Mouse (Mus musculus) right cerebral cortex, postnatal 36 days (tissue): ENCODE results near the gene Lmna.

ENCODE experiments used
- DNase-seq, 2 experiments: peaks; one replicate each; pipeline ENCODE4 v3.0.0; 2022; ENCODE audit warnings: low spot score in 2 of 2, mixed read lengths in 1 of 2

Gene Lmna

DNA sequence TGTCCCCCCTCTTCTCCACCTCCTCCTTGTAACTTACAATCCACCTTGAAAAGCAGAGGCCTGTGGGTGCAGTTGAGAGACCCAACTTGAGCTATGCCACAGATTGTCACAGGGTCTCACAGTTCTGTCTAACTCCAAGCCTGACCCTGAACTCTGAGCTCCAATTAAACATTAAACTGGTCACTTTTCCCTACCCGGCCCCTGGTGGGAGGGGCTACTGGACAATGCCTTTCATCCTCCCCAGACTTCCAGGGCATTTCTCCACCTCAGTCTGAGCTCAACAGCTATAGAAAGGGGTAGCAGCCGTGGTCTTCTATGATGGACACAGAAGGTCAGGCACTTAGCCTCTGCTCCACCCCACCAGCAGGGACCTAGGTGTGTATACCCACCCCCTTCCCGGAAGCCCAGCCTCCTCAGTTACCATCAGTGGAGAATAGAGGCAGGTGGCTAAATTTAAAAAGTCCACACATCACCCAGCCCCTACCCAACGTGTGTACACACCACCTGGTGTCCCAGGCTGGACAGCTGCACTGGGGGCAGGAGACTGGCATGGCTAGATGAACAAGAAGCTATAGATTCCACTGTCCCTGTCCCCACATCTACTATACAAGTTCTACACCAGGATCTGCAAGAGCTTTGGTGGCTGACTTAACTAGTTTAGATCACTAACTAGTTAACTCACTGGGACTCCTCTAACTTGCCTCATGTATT is 8.9 kb downstream of the Lmna start:
- no peak for DNase-seq

DNA sequence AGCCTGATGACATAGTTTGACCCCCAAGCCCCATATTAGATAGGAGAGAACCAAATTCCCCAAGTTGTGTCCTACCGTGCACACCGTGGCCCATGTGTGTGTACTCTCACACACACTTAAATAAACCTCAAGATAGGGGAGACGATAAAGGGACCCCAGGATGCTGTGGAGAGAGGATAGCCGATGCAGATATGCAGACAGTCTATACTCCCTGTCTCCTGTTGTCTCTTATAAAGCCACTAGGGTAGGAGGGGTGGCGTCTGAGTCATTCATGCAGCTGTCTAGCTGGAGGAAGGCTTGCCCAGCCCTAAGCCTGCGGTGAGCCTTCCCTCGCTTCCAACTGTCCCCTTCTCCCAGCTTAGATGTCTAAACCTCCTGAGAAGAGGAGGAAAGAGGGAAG is 9.7 kb downstream of the Lmna start:
- DNase-seq: no peak

DNA sequence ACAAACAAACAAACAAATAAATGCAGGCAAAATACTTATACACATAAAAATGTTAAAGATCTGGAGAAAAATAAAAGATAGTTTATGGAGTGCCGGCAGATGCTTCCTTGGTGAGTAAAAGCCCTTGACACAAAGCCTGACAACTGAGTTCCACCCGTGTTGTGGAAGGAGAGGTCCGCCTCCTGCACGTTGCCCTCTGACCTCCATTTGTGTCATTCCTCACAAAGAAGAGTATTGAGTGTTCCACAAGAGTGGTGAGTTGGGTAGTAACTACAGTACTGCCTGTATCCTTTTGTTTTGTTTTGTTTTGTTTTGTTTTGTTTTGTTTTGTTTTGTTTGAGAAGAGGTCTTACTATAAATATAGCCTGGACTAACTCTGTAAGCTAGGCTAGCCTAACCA is 10.2 kb downstream of the Lmna start:
- no peak for DNase-seq

DNA sequence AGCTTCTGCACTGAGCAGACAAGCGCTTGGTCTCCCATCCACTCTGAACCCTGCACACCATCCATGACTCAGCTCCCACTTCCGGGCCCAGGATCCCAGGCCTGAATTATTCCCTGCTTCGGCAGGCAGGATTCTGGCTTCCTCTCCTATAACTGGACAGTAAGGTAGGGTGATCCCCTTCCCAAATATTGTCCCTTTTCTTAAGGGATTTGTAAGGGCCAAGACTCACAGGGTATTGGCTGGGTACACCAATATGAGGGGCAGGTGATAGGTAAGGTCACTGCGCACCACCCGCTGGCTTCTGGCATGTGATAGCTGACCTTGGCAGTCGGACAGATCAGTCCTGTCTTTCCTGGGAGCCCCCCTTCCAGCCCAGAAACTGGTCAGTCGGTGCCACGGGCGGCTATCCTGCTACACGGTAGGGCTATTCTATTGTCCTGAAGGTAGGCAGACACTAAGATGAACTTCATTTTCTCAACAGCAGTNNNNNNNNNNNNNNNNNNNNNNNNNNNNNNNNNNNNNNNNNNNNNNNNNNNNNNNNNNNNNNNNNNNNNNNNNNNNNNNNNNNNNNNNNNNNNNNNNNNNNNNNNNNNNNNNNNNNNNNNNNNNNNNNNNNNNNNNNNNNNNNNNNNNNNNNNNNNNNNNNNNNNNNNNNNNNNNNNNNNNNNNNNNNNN is 13.9 kb downstream of the Lmna start:
- no peak for DNase-seq

DNA sequence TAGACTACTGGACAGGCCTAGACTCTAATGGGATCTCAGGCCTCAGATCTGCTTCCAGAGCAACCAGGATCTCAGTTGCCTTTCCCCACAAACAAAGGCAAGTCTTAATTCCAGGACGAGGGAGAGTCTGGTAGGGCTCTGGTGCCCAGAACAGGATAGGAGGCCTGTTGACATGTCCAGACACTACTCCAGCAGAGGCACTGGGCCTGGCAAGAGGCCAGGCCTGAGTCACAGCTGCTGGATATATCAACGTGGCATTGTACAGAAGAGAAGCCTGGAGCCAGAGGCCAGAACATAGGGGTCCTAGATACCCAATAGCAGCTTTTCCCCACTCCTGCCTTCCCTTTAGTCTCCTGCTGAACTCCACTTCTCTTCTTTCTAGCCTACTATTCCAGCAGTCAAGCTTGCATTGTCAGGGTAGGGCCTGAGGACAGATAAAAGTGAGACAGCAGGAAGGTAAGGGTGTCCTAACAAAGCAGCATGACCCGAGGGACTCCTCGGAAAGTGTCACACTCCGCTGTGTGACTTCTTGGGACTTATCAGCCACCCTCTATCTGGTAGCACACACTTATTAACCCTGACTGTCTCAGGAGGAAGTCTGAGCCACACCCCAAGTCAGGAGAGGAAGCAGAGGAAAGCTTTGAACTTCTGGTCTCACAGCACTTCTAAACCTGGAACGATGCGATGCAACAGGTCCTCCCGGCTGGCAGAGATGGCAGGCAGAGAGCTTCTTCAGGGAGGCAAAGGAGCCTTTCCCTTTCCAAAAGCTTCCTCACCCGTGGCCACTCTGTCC is 14.7 kb downstream of the Lmna start:
- DNase-seq: no peak

DNA sequence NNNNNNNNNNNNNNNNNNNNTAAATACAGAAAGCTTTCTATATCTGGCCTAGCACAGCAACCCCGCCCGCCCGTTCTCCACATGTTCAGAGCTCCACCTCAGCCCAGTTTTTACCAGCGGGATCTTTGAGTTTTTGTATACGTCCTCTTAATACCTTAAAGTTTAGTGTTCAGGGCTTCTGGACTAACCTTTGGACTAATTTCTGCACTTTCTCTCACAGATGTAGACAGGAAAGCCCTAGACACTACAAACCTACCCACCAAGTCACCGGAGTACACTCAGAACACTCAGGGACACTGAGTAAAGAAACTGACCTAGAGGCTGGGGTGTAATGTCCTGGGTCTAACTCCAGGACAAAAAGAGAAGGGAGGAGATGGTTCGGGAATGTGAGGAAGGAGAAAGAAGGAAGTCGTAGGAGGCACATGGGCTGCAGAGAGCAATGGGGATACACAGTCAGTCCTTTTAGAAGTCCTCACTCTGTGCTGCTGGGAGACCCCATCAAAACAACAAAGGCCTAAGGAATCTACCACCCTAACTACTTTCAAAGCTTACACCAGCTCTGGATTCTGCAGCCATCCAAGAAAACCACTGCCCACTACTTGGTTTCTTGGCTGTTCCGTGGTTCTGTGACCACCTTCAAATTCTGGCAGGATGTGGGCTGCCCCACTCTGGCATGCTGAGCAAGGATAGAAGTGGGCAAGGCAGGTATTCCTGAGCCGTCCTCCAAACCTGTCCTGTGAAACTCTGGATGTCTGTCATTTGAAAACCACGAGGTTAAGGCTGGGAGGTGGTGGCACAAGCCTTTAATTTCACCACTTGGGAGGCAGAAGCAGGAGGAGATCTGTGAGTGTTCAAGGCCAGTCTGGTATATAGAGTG is 15.8 kb downstream of the Lmna start:
- no peak for DNase-seq

DNA sequence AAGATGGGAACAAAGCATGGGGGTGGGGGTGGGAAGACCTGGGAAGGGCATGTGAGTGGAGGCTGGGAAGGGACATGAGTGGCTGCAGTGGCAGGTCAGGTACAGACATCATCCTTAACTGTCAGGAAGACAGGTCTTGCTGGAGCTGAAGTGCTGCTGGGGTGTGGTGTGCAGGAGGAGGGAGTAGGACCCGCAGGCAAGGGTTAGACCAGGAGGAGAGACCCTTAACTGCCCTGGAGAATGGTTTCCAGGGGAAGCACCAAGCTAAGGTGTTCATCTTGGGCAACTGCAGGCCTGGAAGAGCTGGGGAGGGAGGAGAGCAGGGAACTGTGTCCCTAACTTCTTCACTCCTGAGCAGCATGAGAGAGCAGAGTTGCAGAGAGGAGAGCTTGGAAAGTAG is 22.4 kb downstream of the Lmna start:
- no peak for DNase-seq

DNA sequence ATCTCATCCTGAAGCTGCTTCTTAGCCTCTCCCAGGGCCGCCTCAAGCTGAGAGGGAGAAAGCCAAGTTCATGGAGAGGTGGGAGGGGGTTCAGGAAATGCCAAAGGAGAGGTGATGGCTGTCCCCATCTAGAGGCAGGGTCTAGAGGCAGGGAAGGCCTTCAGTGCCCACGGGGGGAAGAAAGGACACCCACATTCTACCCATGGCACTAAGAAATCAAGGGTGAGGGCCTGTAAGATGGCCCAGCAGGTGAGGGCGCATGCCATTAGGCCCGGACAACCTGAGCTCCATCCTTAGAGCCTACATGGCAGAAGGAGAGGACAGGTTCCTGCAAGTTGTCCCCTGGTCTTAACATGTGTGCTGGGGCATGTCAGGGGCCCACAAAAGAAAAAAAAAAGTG is 22.9 kb downstream of the Lmna start:
- DNase-seq: no peak

DNA sequence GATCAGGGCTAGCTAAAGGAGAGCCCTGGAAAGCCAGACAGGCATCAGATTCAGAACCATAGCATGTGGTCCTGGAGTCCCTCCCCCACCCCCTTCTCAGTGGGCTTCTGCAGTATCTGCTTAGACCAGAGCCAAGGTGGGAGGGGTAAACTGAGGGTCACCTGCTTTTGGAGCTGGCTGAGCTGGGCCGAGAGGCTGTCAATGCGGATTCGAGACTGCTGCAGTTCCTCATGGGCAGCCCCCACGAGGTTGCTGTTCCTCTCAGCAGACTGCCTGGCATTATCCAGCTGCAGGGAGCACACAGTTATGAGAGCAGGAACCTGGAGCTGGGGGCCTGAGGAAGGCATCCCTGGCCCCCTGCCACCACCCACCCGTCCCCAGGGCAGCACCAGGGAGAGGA is 23.7 kb downstream of the Lmna start:
- no peak for DNase-seq

DNA sequence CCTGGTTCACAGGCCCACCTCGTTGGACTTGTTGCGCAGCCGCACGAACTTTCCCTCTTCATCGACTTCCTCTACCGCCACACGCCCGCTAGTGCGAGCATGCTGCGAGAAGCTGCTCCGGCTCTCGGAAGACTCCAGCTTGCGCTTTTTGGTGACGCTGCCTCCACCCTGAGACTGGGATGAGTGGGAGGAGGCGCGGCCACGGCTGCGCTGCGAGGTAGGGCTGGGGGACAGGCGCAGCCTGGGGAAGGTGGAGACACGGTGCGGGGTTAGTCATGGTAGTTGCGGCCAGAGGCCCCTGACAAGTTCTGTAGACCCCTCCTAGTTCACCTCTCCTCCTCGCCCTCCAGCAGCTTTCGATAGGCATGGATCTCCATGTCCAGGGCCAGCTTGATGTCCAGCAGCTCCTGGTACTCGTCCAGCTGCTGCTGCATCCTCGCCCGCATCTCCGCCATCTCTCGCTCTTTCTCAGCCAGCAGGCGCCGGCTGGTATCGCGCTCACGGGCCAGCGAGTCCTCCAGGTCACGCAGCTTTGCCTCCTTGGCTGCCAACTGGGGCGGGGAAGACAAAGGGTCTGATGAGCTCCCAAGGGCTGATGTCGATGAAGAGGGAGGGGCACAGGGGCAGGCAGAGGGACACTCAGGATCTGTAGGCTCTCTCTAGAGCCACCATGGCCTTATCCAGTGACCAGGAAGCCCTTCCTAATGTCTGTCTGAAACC is 25.0 kb downstream of the Lmna start:
- DNase-seq: no peak

DNA sequence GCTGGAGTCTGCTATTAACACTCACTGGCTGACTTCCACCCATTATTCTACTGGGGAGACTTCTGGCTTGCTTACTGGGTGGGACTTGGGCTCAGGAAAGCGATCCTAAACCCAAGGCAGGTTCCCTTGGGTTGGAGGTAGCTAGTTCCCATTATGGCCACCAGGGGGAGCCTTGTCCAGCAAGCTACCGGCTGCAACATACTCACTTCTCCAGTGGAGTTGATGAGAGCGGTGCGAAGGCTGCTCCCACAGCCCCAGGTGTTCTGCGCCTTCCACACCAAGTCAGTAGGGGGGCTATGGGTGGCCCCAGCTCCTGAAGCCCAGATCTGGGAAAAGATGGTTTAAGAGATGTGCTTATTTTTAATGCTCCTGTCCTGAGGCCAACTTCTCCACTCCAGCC is 26.1 kb downstream of the Lmna start:
- peak in 1 of 2 experiments; percentile 49 for DNase-seq

DNA sequence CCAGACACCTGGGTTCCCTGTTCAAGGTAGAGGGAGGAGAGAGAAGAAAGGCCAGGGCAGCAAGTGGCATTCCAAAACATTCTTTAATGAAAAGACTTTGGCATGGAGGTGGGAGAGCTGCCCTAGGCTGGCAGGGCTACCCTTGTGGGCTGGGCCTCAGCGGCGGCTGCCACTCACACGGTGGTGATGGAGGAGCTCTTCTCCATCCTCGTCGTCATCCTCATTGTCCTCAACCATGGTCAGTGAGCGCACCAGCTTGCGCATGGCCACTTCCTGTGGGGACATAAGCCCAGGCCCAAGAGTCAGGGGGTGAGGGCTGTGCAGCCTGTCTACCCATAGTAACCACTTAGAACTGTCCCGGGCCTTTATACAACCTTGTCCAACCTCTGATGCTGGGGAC is 26.6 kb downstream of the Lmna start:
- no peak for DNase-seq

DNA sequence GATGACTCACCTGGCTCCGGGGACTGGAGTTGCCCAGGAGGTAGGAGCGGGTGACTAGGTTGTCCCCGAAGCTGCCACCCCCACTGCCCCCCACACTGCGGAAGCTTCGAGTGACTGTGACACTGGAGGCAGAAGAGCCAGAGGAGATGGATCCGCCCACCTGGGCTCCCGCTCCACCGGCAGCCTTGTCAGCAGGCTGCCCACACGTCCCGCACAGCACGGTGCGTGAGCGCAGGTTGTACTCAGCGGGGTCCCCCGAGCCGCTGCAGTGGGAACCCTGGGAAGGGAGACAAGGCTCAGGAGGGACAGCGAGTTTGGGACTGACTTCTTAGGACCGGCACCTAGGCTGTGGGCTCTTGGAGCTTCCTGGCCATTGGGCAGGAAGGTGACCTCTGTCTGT is 27.4 kb downstream of the Lmna start:
- DNase-seq: no peak

DNA sequence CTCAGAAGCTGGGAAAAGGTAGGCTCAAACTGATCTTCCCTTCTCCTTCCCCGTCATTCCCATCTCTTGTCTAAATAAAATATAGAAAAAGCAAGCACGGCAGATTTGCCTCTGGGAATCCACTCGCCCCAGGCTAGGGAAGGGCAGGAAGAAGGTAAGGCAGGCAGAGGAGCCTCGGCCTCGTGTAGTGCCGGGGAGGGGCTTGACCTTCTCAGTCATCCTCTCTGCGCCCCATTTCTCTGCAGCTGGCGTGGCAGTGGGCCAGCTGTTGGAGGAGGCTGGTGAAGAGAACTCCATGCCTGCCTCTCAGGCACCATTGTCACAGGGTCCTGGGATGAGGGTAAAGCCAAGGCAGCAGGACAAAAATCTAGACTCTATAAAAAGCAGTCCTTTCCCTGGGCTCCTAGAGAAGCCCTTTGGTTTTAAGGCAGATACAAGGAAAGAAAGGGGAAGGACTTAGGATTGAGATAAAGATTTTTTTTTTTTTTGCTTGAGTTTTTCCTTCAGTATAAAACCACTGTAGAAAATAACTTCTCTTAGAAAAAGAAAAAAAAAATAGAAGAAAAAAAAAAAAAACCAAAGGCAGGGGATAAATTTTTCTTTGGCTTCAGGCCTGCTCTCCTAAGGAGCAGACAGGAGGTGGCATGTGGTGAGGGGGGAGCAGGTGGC is 28.2 kb downstream of the Lmna start:
- DNase-seq: no peak

DNA sequence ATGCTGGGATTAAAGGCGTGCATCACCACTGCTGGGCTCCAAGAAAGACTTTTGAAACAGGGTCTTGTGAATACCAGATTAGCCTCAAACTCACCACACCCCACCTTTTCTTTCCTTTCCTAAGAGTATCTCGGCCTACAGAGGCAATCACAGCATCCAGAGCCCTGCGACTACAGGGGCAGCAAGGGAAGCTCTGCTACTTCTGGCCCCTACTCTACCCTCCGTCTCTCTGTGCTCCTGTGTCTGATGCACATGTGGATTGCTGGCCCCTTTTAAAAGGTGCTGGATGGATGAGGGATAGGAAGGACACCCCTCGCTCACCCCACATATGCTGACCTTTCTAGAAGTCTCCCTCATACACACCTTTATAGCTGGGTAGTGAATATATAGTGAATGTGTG is 29.1 kb downstream of the Lmna start:
- DNase-seq: no peak

DNA sequence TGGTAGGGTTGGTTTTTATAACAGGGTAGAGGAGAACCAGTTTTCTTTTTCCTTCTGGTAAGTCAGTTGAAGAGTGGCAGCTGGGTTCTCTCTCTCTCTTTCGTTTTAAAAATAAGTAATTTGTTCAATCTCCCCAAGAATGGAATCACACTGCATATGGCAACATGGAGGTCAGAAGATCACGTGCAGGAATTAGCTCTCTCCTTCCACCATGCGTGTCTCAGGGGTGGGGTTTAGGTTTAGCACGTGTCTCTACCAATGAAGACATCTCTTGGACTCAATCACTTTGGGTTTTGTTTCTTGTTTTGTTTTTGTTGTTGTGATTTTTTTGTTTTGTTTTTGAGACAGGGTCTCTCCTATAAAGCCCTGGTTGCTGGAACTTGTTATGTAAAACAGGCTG is 29.9 kb downstream of the Lmna start:
- DNase-seq: no peak

DNA sequence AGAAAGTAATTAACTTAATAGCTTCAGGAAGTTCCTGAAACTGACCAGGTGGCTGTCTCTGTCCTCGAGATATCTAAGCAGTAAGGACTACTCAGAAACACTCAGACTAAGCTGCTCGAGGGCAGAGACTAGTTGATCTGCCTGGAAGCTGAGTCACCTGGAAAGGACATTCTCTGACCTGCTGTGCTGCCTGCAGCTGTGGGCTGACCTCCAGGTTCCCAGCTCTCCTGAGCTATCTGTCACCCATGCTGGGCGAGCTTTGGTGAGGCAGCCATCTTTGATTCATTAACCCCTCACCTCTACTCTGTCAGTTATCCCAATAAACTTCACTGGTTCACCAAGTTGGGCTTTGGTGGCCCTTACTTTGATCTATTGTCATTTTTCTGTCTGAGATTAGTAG is 30.6 kb downstream of the Lmna start:
- DNase-seq: no peak

DNA sequence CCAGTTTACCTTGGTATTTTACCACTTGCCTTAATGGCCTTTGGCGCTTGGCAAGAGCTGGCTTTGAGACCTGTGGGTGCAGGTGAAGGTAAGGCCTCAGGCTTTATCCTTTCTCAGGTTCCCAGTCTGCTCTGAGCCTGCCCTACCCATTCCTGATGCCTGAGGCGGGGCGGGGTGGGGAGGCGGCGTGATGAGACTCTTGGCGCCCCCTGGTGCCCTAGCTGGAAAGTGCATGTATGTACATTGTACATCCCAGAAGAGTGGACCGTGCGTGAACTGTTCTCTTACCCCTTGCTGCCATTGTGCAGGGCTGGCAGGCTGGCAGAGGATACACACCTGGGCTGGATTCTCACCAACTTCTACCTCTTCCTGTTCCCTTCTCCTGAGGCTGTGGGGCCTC is 32.0 kb downstream of the Lmna start:
- no peak for DNase-seq

DNA sequence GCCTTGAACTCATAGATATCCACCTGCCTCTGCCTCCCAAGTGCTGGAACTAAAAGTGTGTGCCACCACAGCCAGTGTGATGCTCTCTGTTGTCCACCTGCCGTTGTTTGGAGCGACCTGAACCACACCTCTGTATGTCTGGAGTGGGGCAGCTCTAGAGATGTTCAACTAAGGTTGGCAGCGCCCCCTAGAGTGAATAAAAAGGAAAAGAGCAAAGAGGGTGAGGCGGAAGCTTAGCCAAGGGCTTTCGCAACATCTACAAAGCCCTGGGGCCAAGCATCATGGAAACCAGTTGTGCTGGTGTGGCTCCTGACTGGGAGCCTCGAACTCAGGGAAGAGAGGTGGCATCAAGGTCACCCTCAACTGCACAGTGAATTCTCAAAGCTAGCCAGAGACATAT is 33.4 kb downstream of the Lmna start:
- DNase-seq: no peak

DNA sequence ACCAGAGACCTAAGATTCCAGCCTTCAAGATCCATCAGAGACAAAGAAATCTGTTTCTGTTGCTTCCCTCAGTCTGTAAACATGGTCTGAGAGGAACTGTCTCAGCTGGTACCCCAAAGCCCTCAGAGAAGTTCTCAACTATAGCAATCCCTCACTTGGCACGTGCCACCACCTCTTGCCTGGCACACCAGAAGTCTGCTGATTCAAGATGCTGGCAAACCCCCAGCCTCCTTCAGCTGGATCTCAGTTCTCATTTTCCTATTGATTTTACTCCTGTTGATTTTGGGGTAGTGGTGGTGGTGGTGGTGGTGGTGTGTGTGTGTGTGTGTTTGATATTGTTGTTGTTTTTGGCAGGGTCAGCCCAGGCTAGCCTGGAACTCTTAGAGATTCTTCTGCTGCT is 36.2 kb downstream of the Lmna start:
- no peak for DNase-seq

DNA sequence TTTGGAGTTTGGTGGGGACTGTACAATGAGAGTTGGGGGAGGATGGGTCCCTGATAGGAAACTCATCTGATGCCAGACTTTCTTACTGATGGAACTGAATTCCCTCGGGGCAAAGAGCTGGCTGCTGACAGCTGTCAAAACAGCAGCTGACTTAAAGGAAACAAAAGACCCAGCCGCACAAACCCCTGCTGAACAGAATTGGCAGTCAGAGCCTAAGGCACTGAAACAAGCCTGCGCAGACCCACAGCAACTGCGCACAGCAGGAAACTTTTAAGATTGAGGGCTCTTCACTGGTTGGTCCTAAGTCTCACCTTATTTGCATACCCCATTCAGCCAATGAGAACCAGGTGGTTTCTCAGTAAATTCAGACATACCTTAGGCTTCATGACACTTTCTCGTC is 36.7 kb downstream of the Lmna start:
- no peak for DNase-seq
